Mouse (Mus musculus) liver, embryonic 11.5 days (tissue): Measurements from ENCODE around the gene Triap1. TPM values are rescaled to one million over a fixed set of nuclear protein-coding genes. Genes with fewer than 3 reads are reported as not detected.

Source experiments
- polyA plus RNA-seq: library from polyadenylated mRNA; unstranded; fragments of >200 nt; fragmentation: Nextera tagmentation; extraction: Ambion mirVana; gene quantifications from 2 replicates; pipeline ENCODE4 v1.2.1, GENCODE M21; 2014

Gene Triap1
- polyA plus RNA-seq, 1 experiment from 2014 or later: 59.6 TPM

Other genes starting within 250 kb of the Triap1 start
- 19.5 and 25.1 TPM in 2 replicates for gene Gm10401, start 242.9 kb upstream of the Triap1 start, polyA plus RNA-seq
- 35.5 and 37.4 TPM in 2 replicates for gene Acads, start 221.9 kb upstream of the Triap1 start, polyA plus RNA-seq
- 26.8 and 27.3 TPM in 2 replicates for gene Unc119b, start 206.2 kb upstream of the Triap1 start, polyA plus RNA-seq
- gene Mlec, start 183.0 kb upstream of the Triap1 start, polyA plus RNA-seq: 56.2 and 59.5 TPM in 2 replicates
- 0.89 and 1.4 TPM in 2 replicates for gene Cabp1, start 146.8 kb upstream of the Triap1 start, polyA plus RNA-seq
- gene Pop5, start 105.4 kb upstream of the Triap1 start, polyA plus RNA-seq: 171 and 181 TPM in 2 replicates
- 72.2 and 76.8 TPM in 2 replicates for gene Rnf10, start 68.3 kb upstream of the Triap1 start, polyA plus RNA-seq
- gene Coq5, start 61.6 kb upstream of the Triap1 start, polyA plus RNA-seq: 62.7 and 67.9 TPM in 2 replicates
- gene Dynll1, start 40.2 kb upstream of the Triap1 start, polyA plus RNA-seq: 1,214 and 1,307 TPM in 2 replicates
- gene Srsf9, start 14.0 kb upstream of the Triap1 start, polyA plus RNA-seq: 261 and 275 TPM in 2 replicates
- gene Gatc, start within 50 bp of the Triap1 start, polyA plus RNA-seq: 39.3 and 39.4 TPM in 2 replicates
- 792 and 865 TPM in 2 replicates for gene Cox6a1, start 7.8 kb downstream of the Triap1 start, polyA plus RNA-seq
- 7.5 and 9.7 TPM in 2 replicates for gene Msi1, start 88.4 kb downstream of the Triap1 start, polyA plus RNA-seq
- gene Pla2g1b, start 125.0 kb downstream of the Triap1 start, polyA plus RNA-seq: 0.89 and 1.2 TPM in 2 replicates
- gene Sirt4, start 143.5 kb downstream of the Triap1 start, polyA plus RNA-seq: 14.8 and 15.2 TPM in 2 replicates
- gene Pxn, start 165.5 kb downstream of the Triap1 start, polyA plus RNA-seq: 12.4 and 14.0 TPM in 2 replicates
- 2,436 and 2,466 TPM in 2 replicates for gene Rplp0, start 218.2 kb downstream of the Triap1 start, polyA plus RNA-seq
- 51.0 and 55.6 TPM in 2 replicates for gene Gcn1l1, start 224.0 kb downstream of the Triap1 start, polyA plus RNA-seq